Mouse (Mus musculus) cerebellum, adult 11 months (tissue): ENCODE data around the gene Wnk4.

Experiments used
- DNase-seq: peaks from one replicate; pipeline ENCODE4 v3.0.0; 2022

Gene Wnk4

GRCm38 (mm10) chr11:101277381-101278222, 17.2 kb downstream of the Wnk4 start:
- no peak for DNase-seq

DNA sequence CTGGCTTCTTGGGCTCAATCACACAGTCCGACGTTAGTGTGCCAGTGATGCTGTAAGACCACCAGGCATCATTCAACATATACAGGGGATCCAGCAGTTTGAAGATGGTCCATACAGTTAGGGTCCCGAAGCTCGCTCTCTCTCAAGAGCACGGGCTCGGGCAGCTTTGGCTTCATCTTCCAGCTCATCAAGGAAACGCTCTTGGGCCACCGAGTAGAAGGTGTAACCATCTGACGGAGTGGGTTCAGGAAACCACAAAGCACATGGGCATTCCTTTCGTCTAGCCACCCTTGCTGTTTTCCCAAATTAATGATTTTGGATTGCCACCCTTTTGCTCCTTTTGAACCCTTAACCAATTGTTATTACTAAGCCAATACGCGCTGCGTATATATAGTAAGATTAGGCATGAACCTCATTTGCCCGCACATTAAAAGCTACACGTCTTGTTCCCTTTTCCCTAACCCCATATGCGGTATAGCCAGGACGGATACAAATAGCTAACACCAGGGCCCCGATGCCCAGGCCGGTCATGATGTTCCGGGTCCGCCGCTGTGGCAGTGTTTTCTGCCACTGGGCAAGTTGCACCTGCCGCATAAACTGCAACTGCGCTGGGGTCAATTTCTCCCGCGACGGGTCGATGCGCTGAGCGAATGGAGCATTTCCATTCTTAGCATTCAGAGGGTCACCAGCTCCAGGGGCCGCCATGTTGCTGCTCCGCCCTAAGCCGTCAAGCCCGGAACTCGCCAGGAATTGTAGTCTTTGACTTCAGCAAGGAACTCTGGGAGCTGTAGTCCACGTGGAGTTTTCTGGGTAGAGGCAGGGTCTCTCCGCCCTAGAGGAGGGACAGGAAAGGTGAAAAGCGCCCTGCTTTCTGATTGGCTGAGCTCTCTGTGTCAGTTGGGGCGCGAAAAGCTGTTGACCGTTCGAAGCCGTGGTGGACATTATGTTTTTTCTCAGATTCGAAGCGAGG, 18.1 kb downstream of the Wnk4 start, which contains the start of the genes Cntd1 and Coa3:
TSS of gene Cntd1 (plus strand) at position 790 of the 970 bp plus-strand sequence.
TSS of gene Coa3 (minus strand) at position 892 of the 970 bp plus-strand sequence.
- peak; percentile 67 for DNase-seq

GRCm38 (mm10) chr11:101279193-101279569, 18.8 kb downstream of the Wnk4 start:
- DNase-seq: no peak

DNA sequence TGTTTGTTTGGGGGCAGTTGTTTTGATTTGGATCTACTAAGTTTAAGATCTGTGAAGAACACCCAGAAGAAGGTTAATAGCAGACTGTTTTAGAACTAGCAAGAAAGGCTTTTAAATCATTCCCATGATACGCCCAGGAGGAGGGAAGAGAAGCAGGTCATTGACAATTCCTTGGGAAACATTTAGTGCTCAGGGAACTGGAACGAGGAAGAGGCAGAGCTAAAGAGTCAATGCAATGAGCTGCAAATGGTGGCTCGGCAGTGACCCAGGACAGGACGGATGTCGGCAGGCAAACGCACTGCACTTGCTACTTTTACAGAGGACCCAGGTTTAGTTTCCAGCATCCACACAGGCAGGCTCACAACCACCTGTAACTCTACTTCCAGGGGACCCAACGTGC, 20.5 kb downstream of the Wnk4 start:
- no peak for DNase-seq

DNA sequence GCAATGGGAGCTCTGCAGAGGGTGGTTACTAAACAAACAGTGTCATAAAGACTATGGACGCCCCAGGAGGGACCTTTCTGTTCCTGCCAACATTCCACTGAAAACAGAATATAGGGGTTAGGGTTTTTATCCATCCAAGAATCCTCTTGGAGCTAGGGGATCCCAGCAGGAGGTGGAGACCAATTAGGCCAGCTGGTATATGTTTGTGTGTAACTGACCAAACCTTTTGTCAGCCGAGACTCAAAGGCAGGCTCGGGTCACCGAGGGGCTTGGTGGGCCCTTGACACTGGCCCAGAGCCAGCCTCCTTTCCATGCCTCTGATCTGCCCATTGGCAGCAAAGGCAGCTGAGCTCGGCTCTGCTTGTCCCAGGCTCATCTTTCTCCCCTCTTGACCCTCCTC, 22.5 kb downstream of the Wnk4 start:
- DNase-seq: no peak

- no peak for DNase-seq
Observed at GRCm38 (mm10) chr11:101283805-101284204, 23.4 kb downstream of the Wnk4 start.

- no peak for DNase-seq
Observed at GRCm38 (mm10) chr11:101287306-101287705, 26.9 kb downstream of the Wnk4 start.

DNA sequence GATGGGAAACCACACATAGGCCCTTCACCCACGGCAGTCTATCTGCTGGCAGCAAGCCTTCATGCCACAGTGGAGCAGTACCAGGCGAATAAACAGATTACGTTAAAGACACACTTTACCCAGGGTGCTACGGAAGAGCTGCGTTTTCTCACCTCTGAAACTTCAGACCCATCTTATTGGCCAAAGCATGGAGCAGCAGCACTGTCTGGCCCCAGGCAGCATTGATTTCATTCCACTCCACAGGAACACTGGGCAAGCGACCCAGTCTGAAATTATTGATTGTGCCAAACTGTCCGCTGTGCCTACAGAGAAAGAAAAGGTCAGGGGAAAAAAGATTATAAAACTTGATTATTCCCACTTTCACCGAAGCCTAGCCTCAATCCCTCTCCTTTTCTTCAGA, 30.9 kb downstream of the Wnk4 start:
- no peak for DNase-seq

GRCm38 (mm10) chr11:101295191-101295590, 34.8 kb downstream of the Wnk4 start:
- no peak for DNase-seq

DNA sequence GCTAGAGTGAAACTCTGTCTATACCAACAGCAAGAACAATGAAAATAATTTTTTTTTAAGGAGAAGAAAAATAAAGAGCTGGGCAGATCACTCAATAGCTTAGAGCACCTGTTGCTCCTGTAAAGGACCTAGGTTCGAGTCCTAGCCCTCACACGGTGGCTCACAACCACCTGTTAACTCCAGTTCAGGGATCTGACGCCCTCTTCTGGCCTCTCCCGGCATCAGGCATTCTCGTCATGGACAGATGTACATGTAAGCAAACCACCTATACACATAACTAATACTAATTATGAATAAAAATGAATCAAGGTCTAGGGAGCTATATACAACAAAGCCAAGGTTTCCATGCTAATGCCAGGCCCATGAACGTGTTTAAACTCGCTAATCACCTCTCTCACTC, 40.5 kb downstream of the Wnk4 start:
- no peak for DNase-seq

- DNase-seq: no peak
Observed at GRCm38 (mm10) chr11:101301299-101302003, 41.1 kb downstream of the Wnk4 start.

GRCm38 (mm10) chr11:101302004-101302798, 41.8 kb downstream of the Wnk4 start, which contains the start of gene Becn1:
Gene Becn1 (minus strand): TSS chr11:101302286.
- peak; percentile 95 for DNase-seq

DNA sequence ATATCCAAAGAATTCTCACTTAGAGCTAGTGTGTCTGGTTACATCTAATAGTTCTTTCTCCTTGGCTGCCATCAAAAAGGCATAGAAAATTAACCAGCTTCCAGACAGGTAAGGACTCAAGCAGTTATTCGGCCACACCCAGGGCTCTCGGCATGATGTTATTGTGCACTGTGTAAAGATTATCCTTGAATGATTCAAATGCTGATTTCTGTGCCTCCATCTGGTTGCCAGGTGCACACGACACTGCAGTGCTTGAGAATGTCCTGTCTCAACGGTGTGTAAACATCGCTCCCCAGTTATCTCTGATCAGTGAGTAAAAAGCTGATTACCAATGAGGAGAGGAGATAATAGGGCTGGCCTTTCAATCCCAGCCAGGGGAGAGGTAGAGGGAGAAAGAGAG, 47.4 kb downstream of the Wnk4 start:
- no peak for DNase-seq

DNA sequence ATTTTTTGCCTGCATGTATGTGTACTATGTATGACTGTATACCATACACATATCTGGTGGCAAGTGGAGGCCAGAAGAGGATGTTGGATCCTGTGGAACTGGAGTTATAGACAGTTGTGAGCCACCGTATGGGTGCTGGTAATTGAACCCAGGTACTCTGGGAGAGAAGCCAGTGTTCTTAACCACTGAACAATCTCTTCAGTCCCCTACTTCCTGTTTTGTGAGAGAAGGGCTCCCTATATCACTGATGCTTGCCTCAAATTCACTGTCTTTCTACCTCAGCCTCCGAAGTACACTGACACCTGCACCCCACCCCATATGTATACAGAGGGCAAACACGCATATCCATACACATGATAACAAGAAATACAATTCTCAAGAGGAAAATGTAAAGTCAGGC, 50.7 kb downstream of the Wnk4 start:
- DNase-seq: no peak

DNA sequence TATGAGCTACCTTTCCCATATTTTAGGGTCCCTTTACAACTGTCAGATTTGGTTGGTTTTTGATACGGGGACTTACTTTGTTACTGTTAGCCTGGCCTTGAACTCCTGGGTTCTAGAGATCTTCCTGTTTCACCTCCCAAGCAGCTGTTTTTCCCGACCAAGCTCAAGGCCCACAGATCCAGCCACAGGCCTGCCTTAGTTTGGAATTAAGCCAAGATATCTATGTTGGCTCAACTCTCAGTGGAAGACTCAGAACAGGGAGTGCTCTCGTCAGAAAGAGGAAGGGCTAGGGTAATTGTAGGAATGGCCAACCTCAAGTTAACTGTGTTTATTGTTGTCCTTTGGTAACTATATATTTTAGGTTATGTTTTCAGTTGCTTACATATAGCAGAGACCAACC, 51.8 kb downstream of the Wnk4 start:
- DNase-seq: no peak

DNA sequence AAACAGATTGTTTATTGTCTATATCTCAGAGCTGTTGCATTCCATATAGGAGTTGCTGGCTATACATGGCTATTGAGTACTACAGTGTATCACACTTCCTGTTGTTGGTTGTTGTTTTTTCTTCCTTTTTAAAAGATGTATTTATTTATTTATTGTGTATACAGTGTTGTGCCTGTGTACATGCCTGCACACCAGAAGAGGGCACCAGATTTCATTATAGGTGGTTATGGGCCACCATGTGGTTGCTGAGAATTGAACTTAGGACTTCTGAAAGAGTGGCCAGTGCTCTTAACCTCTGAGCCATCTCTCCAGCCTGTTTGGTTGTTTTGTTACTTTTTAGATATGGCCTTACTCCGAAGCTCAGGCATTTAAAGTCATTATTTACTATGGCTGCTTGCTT, 54.2 kb downstream of the Wnk4 start:
- no peak for DNase-seq

DNA sequence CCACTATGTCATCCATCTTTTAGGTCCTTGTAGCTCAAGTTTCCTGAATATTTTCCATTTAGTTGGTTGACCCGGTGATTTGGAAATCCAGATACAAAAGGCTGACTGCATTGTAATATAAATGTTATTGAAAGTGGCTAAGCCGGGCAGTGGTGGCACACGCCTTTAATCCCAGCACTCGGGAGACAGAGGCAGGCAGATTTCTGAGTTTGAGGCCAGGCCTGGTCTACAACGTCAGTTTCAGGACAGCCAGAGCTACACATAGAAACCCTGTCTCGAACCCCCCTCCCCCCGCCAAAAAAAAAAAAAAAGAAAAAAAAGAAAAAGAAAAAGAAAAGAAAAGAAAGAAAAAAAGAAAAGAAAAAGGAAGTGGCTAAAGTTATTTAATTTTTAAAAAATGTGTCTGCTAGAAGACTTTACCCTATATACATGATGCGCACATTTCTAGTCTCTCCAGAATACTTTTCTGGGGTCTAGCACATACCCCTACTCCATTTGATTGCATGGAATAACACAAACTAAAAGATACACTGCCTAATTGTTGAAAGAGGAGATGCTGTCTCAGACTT, 54.8 kb downstream of the Wnk4 start:
- no peak for DNase-seq

DNA sequence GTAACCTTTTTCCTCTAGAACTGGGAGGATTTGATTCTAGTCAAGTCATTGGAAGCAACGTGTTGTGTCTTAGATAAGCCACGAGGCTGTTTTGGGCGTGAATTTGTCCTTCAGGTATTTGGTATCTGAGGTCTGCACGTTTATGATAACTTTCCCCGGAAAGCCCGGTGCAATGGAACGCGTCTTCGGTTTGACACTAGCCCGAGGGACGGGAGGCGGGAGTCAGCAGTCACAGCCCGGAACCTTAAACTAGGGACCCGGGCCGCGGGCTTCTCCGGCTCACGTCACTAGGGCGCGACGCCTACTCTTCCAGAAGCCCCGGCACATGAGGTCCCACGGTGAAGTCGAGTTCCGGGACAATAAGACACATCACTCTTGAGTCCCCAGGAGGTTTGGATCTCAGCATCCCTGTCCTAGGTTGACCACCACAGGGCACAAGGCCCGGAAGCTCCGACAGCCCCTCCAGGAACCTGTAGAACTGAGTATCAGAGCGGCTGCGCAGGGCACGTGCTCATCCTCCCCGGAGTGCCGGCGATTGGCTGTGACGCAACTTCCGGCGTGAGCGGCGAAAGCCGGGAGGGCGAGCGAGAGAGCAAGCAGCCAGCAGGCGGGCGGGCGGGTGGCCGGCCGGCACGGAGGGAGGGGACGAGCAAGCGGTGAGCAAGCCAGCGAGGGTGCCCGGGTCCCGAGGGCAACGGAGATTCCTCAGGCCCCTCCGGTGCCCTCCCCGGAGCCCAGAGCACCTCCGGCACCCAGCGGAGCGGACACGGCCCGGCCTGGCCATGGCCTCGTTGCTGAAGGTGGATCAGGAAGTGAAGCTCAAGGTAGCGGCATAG, 55.5 kb downstream of the Wnk4 start, which contains the start of gene Psme3:
TSS of gene Psme3 (plus strand) at position 549 of the 836 bp plus-strand sequence.
- peak; percentile 89 for DNase-seq

GRCm38 (mm10) chr11:101316501-101316917, 56.1 kb downstream of the Wnk4 start:
- no peak for DNase-seq

- peak; percentile 44 for DNase-seq
Observed at GRCm38 (mm10) chr11:101323609-101324008, 63.2 kb downstream of the Wnk4 start.

- no peak for DNase-seq
Observed at GRCm38 (mm10) chr11:101324763-101325162, 64.4 kb downstream of the Wnk4 start, which contains the start of gene Aoc2. Gene Aoc2 (plus strand): TSS chr11:101325063.
